Mouse (Mus musculus) brain, embryonic 14.5 days (tissue): ENCODE data around the gene Idh1.

Source experiments
- CTCF ChIP-seq: fragments of 200-500 bp; IDR thresholded peaks from 2 replicates; pipeline ENCODE4 v1.5.1; 2012; ENCODE audit warnings: inconsistent platforms, mild to moderate bottlenecking, moderate library complexity, borderline replicate concordance; ENCODE audit not compliant: insufficient read depth, insufficient read length; ENCODE audit errors: extremely low read depth
- POLR2A ChIP-seq: fragments of 200-500 bp; IDR thresholded peaks from 2 replicates; pipeline ENCODE4 v1.6.1; 2012; ENCODE audit warnings: mild to moderate bottlenecking, inconsistent platforms, borderline replicate concordance; ENCODE audit not compliant: poor library complexity, insufficient read depth, insufficient read length, severe bottlenecking; ENCODE audit errors: extremely low read depth

- TF ChIP-seq POLR2A = no peak
- TF ChIP-seq CTCF = no peak
Measured at GRCm38 (mm10) chr1:65187074-65187430, 752 bp upstream of the Idh1 start.
